Mouse (Mus musculus): ENCODE results near the gene H60b.
"Not testable (repeated sequence)": the region's sequence is repeated elsewhere in the genome, so short reads cannot be mapped to it uniquely, and the experiment has no call there.

DNA sequence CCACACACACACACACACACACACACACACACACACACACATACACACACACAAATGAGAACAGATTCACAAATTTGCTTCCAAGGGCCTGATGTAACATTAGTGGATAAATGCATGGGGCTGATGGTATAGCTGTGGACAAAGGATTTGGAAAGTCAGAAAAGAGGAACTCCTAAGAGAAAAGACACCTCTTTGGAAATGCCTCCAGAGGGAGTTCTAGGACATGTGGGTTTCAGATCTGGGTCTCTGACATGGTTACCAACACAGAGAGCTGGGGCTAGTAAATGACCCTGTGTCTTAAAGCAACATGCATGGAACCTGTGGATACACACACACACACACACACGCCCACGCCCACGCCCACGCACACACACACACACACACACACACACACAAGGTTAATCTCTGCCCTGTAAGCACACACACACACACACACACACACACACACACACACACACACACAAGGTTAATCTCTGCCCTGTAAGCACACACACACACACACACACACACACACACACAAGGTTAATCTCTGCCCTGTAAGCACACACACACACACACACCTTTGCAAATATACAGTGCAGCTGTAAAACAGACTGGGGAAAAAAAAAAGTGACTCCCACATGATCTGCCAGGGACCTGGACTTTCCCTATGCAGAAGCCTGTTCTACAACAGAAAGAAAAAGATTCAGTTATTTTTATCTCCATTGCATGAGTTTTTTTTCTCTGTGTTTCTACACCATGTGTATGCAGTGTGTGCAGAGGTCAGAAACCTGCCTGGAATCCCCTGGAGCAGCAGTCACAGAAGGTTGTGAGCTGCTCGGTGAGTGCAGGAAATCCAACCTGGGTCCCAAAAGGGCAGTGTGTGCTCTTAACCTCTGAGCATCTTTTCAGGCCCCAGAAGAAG is 14.3 kb downstream of the H60b start:
- TF ChIP-seq CTCF (IDR thresholded peaks at IDR 0.05; ENCODE audit: borderline replicate concordance, extremely low read depth, insufficient read depth, insufficient read length); POLR2A (IDR thresholded peaks at IDR 0.05; ENCODE audit: borderline replicate concordance, extremely low read depth, insufficient read depth, insufficient read length, poor library complexity, severe bottlenecking): not testable (repeated sequence)

Measured in brain, embryonic 14.5 days (tissue).